Mouse (Mus musculus) midbrain, embryonic 16.5 days (tissue): ENCODE measurements at regions not wholly inside any gene's neighbourhood (a gene's known extent, or its start where the extent isn't known, plus 50 kb on each side); places are given as distances from the start of the nearest gene placed in this dataset.

Source experiments
- ATAC-seq: fragments of 200-750 bp; cut with Nextera tagmentation; 2 replicates; pipeline ENCODE4 v1.8.0; 2017; ENCODE audit warnings: moderate TSS enrichment
- H3K27ac ChIP-seq: fragments of 300-500 bp; sonication (generic); 2 replicates; pipeline ENCODE4 v1.5.1; 2014; ENCODE audit warnings: mild to moderate bottlenecking, low read length, mixed read lengths
- H3K27me3 ChIP-seq: fragments of 300-500 bp; sonication (generic); 2 replicates; pipeline ENCODE4 v1.6.1; 2014; ENCODE audit warnings: low read depth, low read length, mixed read lengths; ENCODE audit not compliant: control insufficient read depth, insufficient read depth
- H3K36me3 ChIP-seq: fragments of 300-500 bp; sonication (generic); 2 replicates; pipeline ENCODE4 v1.6.1; 2014; ENCODE audit warnings: mild to moderate bottlenecking, low read length, moderate library complexity, mixed read lengths; ENCODE audit not compliant: control insufficient read depth, insufficient read depth
- H3K4me1 ChIP-seq: fragments of 300-500 bp; sonication (generic); 2 replicates; pipeline ENCODE4 v1.6.1; 2014; ENCODE audit warnings: mild to moderate bottlenecking, low read length, mixed read lengths; ENCODE audit not compliant: control insufficient read depth, insufficient read depth
- H3K4me2 ChIP-seq: fragments of 300-500 bp; sonication (generic); 2 replicates; pipeline ENCODE4 v1.6.1; 2014; ENCODE audit warnings: mild to moderate bottlenecking, low read length, mixed read lengths
- H3K4me3 ChIP-seq: fragments of 300-500 bp; sonication (generic); 2 replicates; pipeline ENCODE4 v1.5.1; 2014; ENCODE audit warnings: low read depth, mild to moderate bottlenecking, low read length, moderate library complexity, mixed read lengths
- H3K9ac ChIP-seq: fragments of 300-500 bp; sonication (generic); 2 replicates; pipeline ENCODE4 v1.6.1; 2014; ENCODE audit warnings: low read depth, low read length, mixed read lengths
- H3K9me3 ChIP-seq: fragments of 300-500 bp; sonication (generic); replicated peaks from 2 replicates; pipeline ENCODE4 v1.6.1; 2014; ENCODE audit warnings: mild to moderate bottlenecking, low read length, mixed read lengths; ENCODE audit not compliant: control insufficient read depth, poor library complexity, severe bottlenecking
- WGBS: fragments of 180-500 bp; shearing (Covaris S2); extraction: QIAGEN DNeasy Blood & Tissue Kit; methylation state at CpG from one replicate; pipeline ENCODE4 v1.1.7; 2014; 5-methylcytosine and 5-hydroxymethylcytosine counted together

- Histone ChIP-seq H3K4me2 (no peak overlapping the region), H3K4me1 (no peaks in the 10 kb centered on the region), H3K4me3 (no peak overlapping the region), H3K9me3 (no peaks in the 10 kb centered on the region), H3K9ac (no peak overlapping the region), H3K27me3 (no peaks in the 10 kb centered on the region), H3K27ac (no peak overlapping the region), H3K36me3 (no peaks in the 10 kb centered on the region)
- no peak for ATAC-seq
- 52% methylated on average over 1 of the region's 1 CpGs for WGBS
Measured at GRCm38 (mm10) chr3:150954897-150955296, 482.8 kb upstream of the Adgrl4 start.

- no peaks in the 10 kb centered on the region for H3K9me3 ChIP-seq
- H3K27me3 ChIP-seq: no peaks in the 10 kb centered on the region
- 80% methylated on average over 2 of the region's 2 CpGs for WGBS
- no peak for ATAC-seq
- H3K27ac ChIP-seq: no peak overlapping the region
- H3K4me1 ChIP-seq: no peaks in the 10 kb centered on the region
- H3K4me2 ChIP-seq: no peak overlapping the region
- no peaks in the 10 kb centered on the region for H3K36me3 ChIP-seq
- H3K4me3 ChIP-seq: no peak overlapping the region
- no peak overlapping the region for H3K9ac ChIP-seq
Measured at GRCm38 (mm10) chr3:150999652-151000051, 438.0 kb upstream of the Adgrl4 start.

- ATAC-seq: no peak
- H3K4me1 ChIP-seq: no peaks in the 10 kb centered on the region
- no peaks in the 10 kb centered on the region for H3K9me3 ChIP-seq
- H3K9ac ChIP-seq: no peak overlapping the region
- WGBS: 46% methylated on average over 5 of the region's 5 CpGs
- H3K27ac ChIP-seq: no peak overlapping the region
- H3K4me3 ChIP-seq: no peak overlapping the region
- H3K36me3 ChIP-seq: no peaks in the 10 kb centered on the region
- no peak overlapping the region for H3K4me2 ChIP-seq
- no peaks in the 10 kb centered on the region for H3K27me3 ChIP-seq
Measured at GRCm38 (mm10) chr3:151000217-151000616, 437.5 kb upstream of the Adgrl4 start.

- H3K4me1 ChIP-seq: no peaks in the 10 kb centered on the region
- no peaks in the 10 kb centered on the region for H3K9me3 ChIP-seq
- H3K4me3 ChIP-seq: no peak overlapping the region
- WGBS: 31% methylated on average over 6 of the region's 6 CpGs
- H3K9ac ChIP-seq: no peak overlapping the region
- H3K4me2 ChIP-seq: no peak overlapping the region
- H3K27ac ChIP-seq: no peak overlapping the region
- no peaks in the 10 kb centered on the region for H3K27me3 ChIP-seq
- 0 out of 2 replicates have a peak, but pooled peaks have one; percentile 58 for ATAC-seq
- no peaks in the 10 kb centered on the region for H3K36me3 ChIP-seq
Measured at GRCm38 (mm10) chr3:151001881-151002412, 435.7 kb upstream of the Adgrl4 start.

GRCm38 (mm10) chr3:151003524-151003923, 434.2 kb upstream of the Adgrl4 start:
- 65% methylated on average over 3 of the region's 3 CpGs for WGBS
- H3K27me3 ChIP-seq: no peaks in the 10 kb centered on the region
- no peaks in the 10 kb centered on the region for H3K36me3 ChIP-seq
- no peak for ATAC-seq
- no peak overlapping the region for H3K4me3 ChIP-seq
- no peaks in the 10 kb centered on the region for H3K4me1 ChIP-seq
- H3K9ac ChIP-seq: no peak overlapping the region
- H3K27ac ChIP-seq: no peak overlapping the region
- no peak overlapping the region for H3K4me2 ChIP-seq
- H3K9me3 ChIP-seq: no peaks in the 10 kb centered on the region

- Histone ChIP-seq H3K9ac (no peak overlapping the region), H3K36me3 (no peaks in the 10 kb centered on the region), H3K4me2 (no peak overlapping the region), H3K4me3 (no peak overlapping the region), H3K27ac (no peak overlapping the region), H3K9me3 (no peaks in the 10 kb centered on the region), H3K27me3 (no peaks in the 10 kb centered on the region), H3K4me1 (no peaks in the 10 kb centered on the region)
- ATAC-seq: no peak
- WGBS: 72% methylated on average over 6 of the region's 6 CpGs
Measured at GRCm38 (mm10) chr3:151003990-151004389, 433.7 kb upstream of the Adgrl4 start.

- no peaks in the 10 kb centered on the region for H3K36me3 ChIP-seq
- H3K9me3 ChIP-seq: no peaks in the 10 kb centered on the region
- no peak overlapping the region for H3K4me3 ChIP-seq
- no peak for ATAC-seq
- H3K4me1 ChIP-seq: no peaks in the 10 kb centered on the region
- H3K9ac ChIP-seq: no peak overlapping the region
- WGBS: 75% methylated on average over 3 of the region's 3 CpGs
- no peak overlapping the region for H3K4me2 ChIP-seq
- H3K27me3 ChIP-seq: no peaks in the 10 kb centered on the region
- no peak overlapping the region for H3K27ac ChIP-seq
Measured at GRCm38 (mm10) chr3:151020014-151020413, 417.7 kb upstream of the Adgrl4 start.

- H3K9ac ChIP-seq: no peak overlapping the region
- no peaks in the 10 kb centered on the region for H3K27me3 ChIP-seq
- H3K4me3 ChIP-seq: no peak overlapping the region
- 74% methylated on average over 3 of the region's 3 CpGs for WGBS
- H3K4me1 ChIP-seq: no peaks in the 10 kb centered on the region
- no peaks in the 10 kb centered on the region for H3K36me3 ChIP-seq
- H3K27ac ChIP-seq: no peak overlapping the region
- no peak for ATAC-seq
- no peaks in the 10 kb centered on the region for H3K9me3 ChIP-seq
- H3K4me2 ChIP-seq: no peak overlapping the region
Measured at GRCm38 (mm10) chr3:151057491-151057890, 380.2 kb upstream of the Adgrl4 start.

- H3K36me3 ChIP-seq: no peaks in the 10 kb centered on the region
- H3K4me3 ChIP-seq: no peak overlapping the region
- H3K9me3 ChIP-seq: no peaks in the 10 kb centered on the region
- H3K9ac ChIP-seq: no peak overlapping the region
- no peak for ATAC-seq
- no peak overlapping the region for H3K27ac ChIP-seq
- H3K27me3 ChIP-seq: no peaks in the 10 kb centered on the region
- H3K4me1 ChIP-seq: no peaks in the 10 kb centered on the region
- no peak overlapping the region for H3K4me2 ChIP-seq
Measured at GRCm38 (mm10) chr3:151072322-151072721, 365.4 kb upstream of the Adgrl4 start.
